Mouse (Mus musculus) G1E-ER4 (cell line): ENCODE measurements around the gene Vps35l. TPM values are rescaled to one million over a fixed set of nuclear protein-coding genes. Genes with fewer than 3 reads are reported as not detected.

Source experiments
- GATA1 ChIP-seq: IDR thresholded peaks from one replicate; pipeline ENCODE4 v1.8.0; 2012; ENCODE audit warnings: low read length, inconsistent platforms
- polyA plus RNA-seq: library from polyadenylated mRNA; stranded (reverse); fragments of >175 nt; gene quantifications from 2 replicates; pipeline ENCODE4 v1.2.3, GENCODE M21; 2012

Vps35l gene
- polyA plus RNA-seq, 1 experiment = 8.0 TPM

DNA sequence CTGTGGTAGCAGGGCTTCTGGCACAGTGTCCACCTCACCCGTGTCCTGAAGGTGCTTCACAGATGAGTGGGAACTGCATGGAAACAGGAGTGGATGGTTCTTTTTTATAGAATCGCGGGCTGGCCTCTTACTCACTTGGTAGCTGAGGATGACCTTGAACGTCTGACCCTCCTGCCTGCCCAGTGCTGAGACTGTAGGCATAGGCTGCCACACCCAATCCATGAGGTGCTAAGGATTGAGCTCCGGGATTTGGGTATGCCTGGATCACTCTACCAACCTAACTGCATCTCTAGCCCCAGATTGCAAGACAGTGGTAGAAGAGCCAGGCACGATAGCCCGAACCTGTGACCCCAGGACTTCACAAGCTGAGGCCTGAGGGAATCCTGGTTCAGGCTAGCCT lies 77.7 kb downstream of the Vps35l start:
- no peak for TF ChIP-seq GATA1

- no peak for TF ChIP-seq GATA1
Observed at GRCm38 (mm10) chr7:118819666-118820065, 79.6 kb downstream of the Vps35l start.

GRCm38 (mm10) chr7:118821356-118821755 lies 81.3 kb downstream of the Vps35l start:
- no peak for TF ChIP-seq GATA1

DNA sequence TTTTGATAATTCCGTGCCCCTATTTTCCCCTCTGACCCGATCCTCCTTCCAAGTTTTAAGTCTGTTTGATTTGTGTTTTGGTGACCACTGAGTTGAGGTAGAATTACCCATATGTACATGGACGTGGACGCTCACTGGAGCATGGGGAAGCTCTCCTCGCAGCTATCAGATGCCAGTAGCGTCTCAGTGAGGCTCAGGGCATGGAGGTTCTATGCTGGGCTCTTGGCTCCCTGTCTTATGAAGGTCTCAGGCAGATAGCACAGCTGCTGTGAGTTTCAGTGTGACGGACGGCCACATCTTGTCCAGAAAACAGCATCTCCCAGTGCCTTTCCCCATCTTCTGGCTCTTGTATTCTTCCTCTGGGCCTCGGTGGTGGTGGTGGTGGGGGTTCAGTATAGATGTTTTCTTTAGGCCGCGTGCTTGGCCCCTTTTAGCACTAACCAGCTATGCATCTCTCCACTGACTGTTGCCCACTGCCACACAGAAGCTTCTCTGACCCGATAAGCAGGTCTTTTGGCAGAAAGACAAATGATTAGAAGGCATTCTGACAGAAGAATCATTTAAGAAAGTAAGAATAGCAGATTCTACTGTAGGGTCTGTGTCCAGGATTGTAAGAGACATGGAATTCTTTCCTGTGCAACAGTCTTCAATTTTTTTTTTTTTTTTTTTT lies 82.0 kb downstream of the Vps35l start:
- TF ChIP-seq GATA1 = no peak

GRCm38 (mm10) chr7:118824451-118824850 lies 84.4 kb downstream of the Vps35l start:
- no peak for TF ChIP-seq GATA1

GRCm38 (mm10) chr7:118827975-118828416 lies 88.0 kb downstream of the Vps35l start:
- no peak for TF ChIP-seq GATA1

GRCm38 (mm10) chr7:118837901-118838300 lies 97.9 kb downstream of the Vps35l start:
- TF ChIP-seq GATA1 = no peak

- TF ChIP-seq GATA1 = no peak
Observed at GRCm38 (mm10) chr7:118841030-118841745, 101.2 kb downstream of the Vps35l start.

GRCm38 (mm10) chr7:118841796-118842195 lies 101.8 kb downstream of the Vps35l start:
- TF ChIP-seq GATA1 = no peak

DNA sequence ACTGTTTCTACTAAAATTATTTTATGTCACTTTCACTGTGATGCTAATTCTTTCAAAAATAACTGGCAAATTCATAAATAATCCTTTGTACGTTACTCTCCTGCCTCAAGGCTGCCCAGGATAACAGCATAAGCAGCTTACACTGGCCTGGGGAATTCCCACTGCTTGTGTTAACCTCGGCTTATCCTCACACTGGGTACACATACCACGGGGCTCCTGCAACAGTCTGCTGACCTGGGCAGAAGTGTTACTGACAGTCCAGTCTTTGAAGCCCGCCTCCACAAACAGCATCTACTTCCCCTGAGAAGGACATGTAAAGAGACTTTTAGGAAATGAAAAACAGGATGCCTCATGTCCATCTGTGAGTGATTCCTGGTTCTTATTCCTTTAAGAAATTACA lies 102.9 kb downstream of the Vps35l start:
- no peak for TF ChIP-seq GATA1

DNA sequence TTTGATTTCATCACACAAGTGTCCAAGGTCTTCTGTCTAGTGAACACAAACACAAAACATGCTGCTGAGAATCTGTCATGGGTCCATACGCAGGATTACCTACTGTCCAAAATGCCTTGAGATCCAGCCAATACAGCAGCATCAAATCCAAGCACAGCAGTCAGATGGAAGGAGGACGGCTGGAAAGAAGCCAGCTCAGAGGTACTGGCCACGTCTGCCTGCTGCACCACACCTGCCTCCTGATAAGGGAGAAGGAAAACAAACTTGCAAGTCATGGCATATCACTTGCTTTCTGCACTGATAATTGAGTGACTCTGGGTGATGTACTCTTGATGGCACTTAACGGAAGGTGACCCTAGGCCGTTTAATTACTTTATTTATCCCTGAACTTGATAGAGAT lies 105.1 kb downstream of the Vps35l start:
- TF ChIP-seq GATA1 = no peak

- no peak for TF ChIP-seq GATA1
Observed at GRCm38 (mm10) chr7:118846329-118846728, 106.3 kb downstream of the Vps35l start.

DNA sequence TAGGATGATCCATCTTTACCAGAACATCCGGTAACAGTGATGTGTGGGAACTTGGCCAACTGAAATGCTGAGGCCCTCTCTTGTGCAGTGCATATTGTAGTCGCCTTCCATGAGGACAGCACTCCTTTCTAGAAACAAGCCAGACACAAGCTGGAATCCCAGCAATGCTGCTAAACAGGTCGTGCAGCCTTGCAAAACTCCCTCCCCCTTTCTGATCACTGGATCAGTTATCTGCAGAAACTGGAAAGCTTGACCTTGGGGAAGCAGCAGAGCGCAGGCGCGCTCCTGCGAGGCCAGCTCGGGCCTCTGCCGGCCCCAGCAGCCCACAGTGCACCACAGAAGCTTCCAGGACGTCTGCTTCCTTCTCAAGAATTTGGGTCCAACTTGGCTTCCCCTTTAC lies 108.8 kb downstream of the Vps35l start:
- no peak for TF ChIP-seq GATA1

DNA sequence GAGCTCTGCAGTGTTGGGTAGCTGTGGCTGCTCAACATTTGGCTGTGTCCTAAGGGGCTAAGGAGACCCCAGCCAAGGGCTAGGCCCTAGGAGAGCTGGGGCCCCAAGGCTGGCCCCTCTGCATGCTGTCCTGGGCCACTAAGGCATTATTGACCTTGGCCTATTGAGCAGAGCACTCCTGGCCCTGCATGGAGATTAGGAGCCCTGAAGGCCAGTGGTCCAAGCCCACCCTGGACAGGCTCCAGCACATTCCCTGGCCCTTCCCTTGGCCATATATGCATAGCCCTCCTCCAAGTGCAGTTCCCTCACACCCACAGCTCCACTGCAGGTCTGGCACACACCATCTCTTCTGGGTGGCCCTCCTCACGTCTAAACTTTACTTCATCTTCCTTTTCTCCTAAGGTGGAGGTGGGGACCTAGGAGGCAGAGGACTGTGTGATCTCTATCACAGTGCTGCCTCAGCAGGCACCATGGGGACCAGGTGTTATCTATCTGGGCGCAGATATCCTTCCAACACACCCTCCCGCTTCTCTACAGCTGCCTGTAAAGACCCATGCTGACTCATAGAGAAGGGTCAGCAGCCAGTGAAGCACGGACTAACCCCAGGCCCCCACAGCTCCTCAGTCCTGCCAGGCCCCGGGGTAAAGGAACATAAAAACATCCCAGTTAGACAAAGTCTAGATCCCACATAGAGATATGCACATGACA lies 109.7 kb downstream of the Vps35l start:
- TF ChIP-seq GATA1 = no peak

- no peak for TF ChIP-seq GATA1
Observed at GRCm38 (mm10) chr7:118850676-118851290, 110.8 kb downstream of the Vps35l start.

DNA sequence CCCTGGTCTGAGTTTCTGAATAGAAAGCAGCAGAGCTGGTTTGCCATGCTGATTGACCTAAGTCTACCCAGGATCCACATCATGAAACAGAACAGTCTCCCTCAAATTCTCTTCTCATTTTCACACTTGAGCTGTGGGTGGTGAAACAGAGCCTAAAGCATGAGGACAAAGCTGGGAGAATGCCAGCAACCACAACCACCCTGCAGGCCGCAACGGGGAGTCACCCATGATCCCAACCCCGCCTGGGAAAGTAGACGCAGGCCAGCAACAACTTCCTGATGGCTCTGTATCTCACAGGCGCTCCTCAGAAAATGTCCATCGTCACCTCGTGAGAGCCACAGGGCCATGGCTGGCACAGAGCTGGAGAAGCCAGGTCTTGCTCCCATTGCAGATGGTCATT lies 111.5 kb downstream of the Vps35l start:
- no peak for TF ChIP-seq GATA1
